15 mouse cellular contexts compared by ENCODE assay signal in genomic region chr9:50890494-50891090, GRCm38 (mm10).
"Had no signal": no experiment of that assay in that cellular context is flagged by ENCODE, and none has a peak within 500 bp of the region (broad histone marks: within the 10 kb centered on the region; RNA-seq: fewer than 3 reads in every experiment).

No protein-coding gene starts in this region.

- H3K4me3 ChIP-seq: liver, embryonic 15.5 days; lung, embryonic 15.5 days; megakaryocyte, embryonic 14.5 days; midbrain, embryonic 13.5 days; midbrain, embryonic 15.5 days; neural tube, embryonic 12.5 days had no signal

- H3K27me3 ChIP-seq: liver, embryonic 15.5 days; lung, embryonic 15.5 days; megakaryocyte, embryonic 14.5 days; midbrain, embryonic 13.5 days; midbrain, embryonic 15.5 days; neural tube, embryonic 12.5 days had no signal

- H3K27ac ChIP-seq: liver, embryonic 15.5 days; lung, embryonic 15.5 days; macrophage; midbrain, embryonic 13.5 days; midbrain, embryonic 15.5 days; neural tube, embryonic 12.5 days had no signal

- H3K36me3 ChIP-seq: midbrain, embryonic 15.5 days had no signal

- H3K4me2 ChIP-seq: liver, embryonic 15.5 days; lung, embryonic 15.5 days; midbrain, embryonic 13.5 days; midbrain, embryonic 15.5 days; neural tube, embryonic 12.5 days had no signal

- ATAC-seq: liver, postnatal 0 days; midbrain, embryonic 13.5 days; midbrain, embryonic 15.5 days had no signal

- H3K9ac ChIP-seq: liver, embryonic 15.5 days; liver, postnatal 0 days; lung, embryonic 15.5 days; midbrain, embryonic 13.5 days; midbrain, embryonic 15.5 days; neural tube, embryonic 12.5 days had no signal

- H3K4me1 ChIP-seq: neural tube, embryonic 12.5 days had no signal

- H3K9me3 ChIP-seq: liver, embryonic 15.5 days; lung, embryonic 15.5 days; megakaryocyte, embryonic 14.5 days; midbrain, embryonic 13.5 days; midbrain, embryonic 15.5 days; neural tube, embryonic 12.5 days had no signal

- DNase-seq: liver, postnatal 0 days; lung, adult 2 months; lung, postnatal 10 days; right cerebral cortex, postnatal 14 days; spleen, adult 18-20 months; thymus, adult 2 months; thymus, postnatal 25 days; thymus, postnatal 4 days had no signal
